Mouse (Mus musculus): ENCODE results near the gene Tjap1. TPM values are rescaled to one million over a fixed set of nuclear protein-coding genes. Genes with fewer than 3 reads are reported as not detected.

The Tjap1 gene
- polyA plus RNA-seq, 1 experiment from 2014 or later = 28.6 TPM

- ATAC-seq = no peak
- no peaks in the 10 kb centered on the region for H3K36me3 ChIP-seq
- peaks cover 22% of the 10 kb centered on the region for H3K27me3 ChIP-seq (replicated peaks)
- H3K4me3 ChIP-seq (replicated peaks) = no peak overlapping the region
- no peak overlapping the region for H3K27ac ChIP-seq
- H3K9ac ChIP-seq = no peak overlapping the region
- WGBS = 81% methylated on average over 12 of the region's 12 CpGs
- H3K4me1 ChIP-seq (replicated peaks) = peaks cover 16% of the 10 kb centered on the region
- H3K4me2 ChIP-seq (replicated peaks) = no peak overlapping the region
- no peaks in the 10 kb centered on the region for H3K9me3 ChIP-seq
Measured at GRCm38 (mm10) chr17:46301892-46302291, 19.1 kb upstream of the Tjap1 start.

- H3K27ac ChIP-seq = no peak overlapping the region
- H3K36me3 ChIP-seq = no peaks in the 10 kb centered on the region
- peaks cover 16% of the 10 kb centered on the region for H3K4me1 ChIP-seq (replicated peaks)
- H3K9ac ChIP-seq = peak overlapping the region; percentile 50
- peaks cover 46% of the 10 kb centered on the region for H3K27me3 ChIP-seq (replicated peaks)
- H3K4me3 ChIP-seq (replicated peaks) = peak overlapping the region; percentile 58
- peak; percentile 93 for ATAC-seq
- WGBS = under 1% methylated on average over 48 of the region's 48 CpGs
- peak overlapping the region; percentile 100 for H3K4me2 ChIP-seq (replicated peaks)
- no peaks in the 10 kb centered on the region for H3K9me3 ChIP-seq
Measured at GRCm38 (mm10) chr17:46298220-46298913, 15.5 kb upstream of the Tjap1 start.

- H3K4me2 ChIP-seq (replicated peaks) = peak within 1 kb of the TSS; percentile 100
- peak; percentile 32; the same call in 1 of the 2 replicates for ATAC-seq
- WGBS = 1% methylated on average over 78 of the region's 86 CpGs
- H3K36me3 ChIP-seq = no peaks in the 10 kb centered on the region
- peak within 1 kb of the TSS; percentile 58 for H3K4me3 ChIP-seq (replicated peaks)
- H3K9me3 ChIP-seq = no peaks in the 10 kb centered on the region
- peak within 1 kb of the TSS; percentile 50 for H3K9ac ChIP-seq
- H3K4me1 ChIP-seq (replicated peaks) = peaks cover 16% of the 10 kb centered on the region
- H3K27ac ChIP-seq = no peak within 1 kb of the TSS
- peaks cover 48% of the 10 kb centered on the region for H3K27me3 ChIP-seq (replicated peaks)
Measured at GRCm38 (mm10) chr17:46297364-46298219, 14.8 kb upstream of the Tjap1 start, which contains the start of gene Dlk2. Gene Dlk2, plus strand, starts transcription at chr17:46297421.

GRCm38 (mm10) chr17:46297028-46297363 is 14.2 kb upstream of the Tjap1 start:
- Histone ChIP-seq H3K9ac (peak overlapping the region; percentile 50), H3K4me3 (replicated peaks) (peak overlapping the region; percentile 58), H3K36me3 (no peaks in the 10 kb centered on the region), H3K27me3 (replicated peaks) (peaks cover 48% of the 10 kb centered on the region), H3K4me1 (replicated peaks) (peaks cover 16% of the 10 kb centered on the region), H3K27ac (no peak overlapping the region), H3K4me2 (replicated peaks) (peak overlapping the region; percentile 100), H3K9me3 (no peaks in the 10 kb centered on the region)
- ATAC-seq = no peak
- 12% methylated on average over 6 of the region's 6 CpGs for WGBS

- Histone ChIP-seq H3K9me3 (no peaks in the 10 kb centered on the region), H3K4me3 (replicated peaks) (no peak overlapping the region), H3K27ac (no peak overlapping the region), H3K36me3 (no peaks in the 10 kb centered on the region), H3K9ac (no peak overlapping the region), H3K4me1 (replicated peaks) (peaks cover 16% of the 10 kb centered on the region), H3K4me2 (replicated peaks) (no peak overlapping the region), H3K27me3 (replicated peaks) (peaks cover 48% of the 10 kb centered on the region)
- WGBS = 40% methylated on average over 6 of the region's 6 CpGs
- no peak for ATAC-seq
Measured at GRCm38 (mm10) chr17:46296601-46297000, 13.8 kb upstream of the Tjap1 start.

- 61% methylated on average over 11 of the region's 11 CpGs for WGBS
- peaks cover 12% of the 10 kb centered on the region; the same call in 1 of the 2 replicates for H3K4me1 ChIP-seq (replicated peaks)
- peak; percentile 59 for ATAC-seq
- H3K9me3 ChIP-seq = no peaks in the 10 kb centered on the region
- H3K9ac ChIP-seq = no peak overlapping the region
- H3K36me3 ChIP-seq = no peaks in the 10 kb centered on the region
- H3K4me2 ChIP-seq (replicated peaks) = peak overlapping the region; percentile 19; the same call in 1 of the 2 replicates
- no peaks in the 10 kb centered on the region for H3K27me3 ChIP-seq (replicated peaks)
- peak overlapping the region; percentile 54; the same call in 1 of the 2 replicates for H3K27ac ChIP-seq
- H3K4me3 ChIP-seq (replicated peaks) = no peak overlapping the region
Measured at GRCm38 (mm10) chr17:46287678-46288095, 4.9 kb upstream of the Tjap1 start.

- H3K4me1 ChIP-seq (replicated peaks) = peaks cover 16% of the 10 kb centered on the region; the same call in 1 of the 2 replicates
- ATAC-seq = no peak
- no peaks in the 10 kb centered on the region for H3K36me3 ChIP-seq
- no peak overlapping the region for H3K4me3 ChIP-seq (replicated peaks)
- H3K27me3 ChIP-seq (replicated peaks) = no peaks in the 10 kb centered on the region
- H3K9me3 ChIP-seq = no peaks in the 10 kb centered on the region
- H3K4me2 ChIP-seq (replicated peaks) = no peak overlapping the region
- no peak overlapping the region for H3K9ac ChIP-seq
- H3K27ac ChIP-seq = no peak overlapping the region
- WGBS = 42% methylated on average over 6 of the region's 6 CpGs
Measured at GRCm38 (mm10) chr17:46285407-46285806, 2.6 kb upstream of the Tjap1 start.

- H3K27ac ChIP-seq = no peak overlapping the region
- H3K4me1 ChIP-seq (replicated peaks) = peaks cover 16% of the 10 kb centered on the region; the same call in 1 of the 2 replicates
- no peak overlapping the region for H3K4me3 ChIP-seq (replicated peaks)
- H3K9ac ChIP-seq = no peak overlapping the region
- 49% methylated on average over 7 of the region's 7 CpGs for WGBS
- ATAC-seq = no peak
- no peaks in the 10 kb centered on the region for H3K9me3 ChIP-seq
- no peak overlapping the region for H3K4me2 ChIP-seq (replicated peaks)
- no peaks in the 10 kb centered on the region for H3K36me3 ChIP-seq
- no peaks in the 10 kb centered on the region for H3K27me3 ChIP-seq (replicated peaks)
Measured at GRCm38 (mm10) chr17:46284653-46285052, 1.8 kb upstream of the Tjap1 start.

GRCm38 (mm10) chr17:46283911-46284310 is 1.1 kb upstream of the Tjap1 start:
- WGBS = 88% methylated on average over 8 of the region's 8 CpGs
- no peak overlapping the region for H3K4me2 ChIP-seq (replicated peaks)

GRCm38 (mm10) chr17:46283140-46283539 is 314 bp upstream of the Tjap1 start:
- H3K4me1 ChIP-seq (replicated peaks) = peaks cover 13% of the 10 kb centered on the region; the same call in 1 of the 2 replicates
- peak; percentile 74 for ATAC-seq
- peaks cover 8% of the 10 kb centered on the region for H3K36me3 ChIP-seq
- no peaks in the 10 kb centered on the region for H3K27me3 ChIP-seq (replicated peaks)
- H3K27ac ChIP-seq = peak overlapping the region; percentile 89; the same call in 1 of the 2 replicates
- H3K4me2 ChIP-seq (replicated peaks) = peak overlapping the region; percentile 90
- no peaks in the 10 kb centered on the region for H3K9me3 ChIP-seq
- 22% methylated on average over 9 of the region's 9 CpGs for WGBS
- H3K4me3 ChIP-seq (replicated peaks) = peak overlapping the region; percentile 64
- peak overlapping the region; percentile 78; the same call in 1 of the 2 replicates for H3K9ac ChIP-seq

More at GRCm38 (mm10) chr17:46283911-46284310, 1.1 kb upstream of the Tjap1 start:
- no peaks in the 10 kb centered on the region for H3K9me3 ChIP-seq
- no peak overlapping the region for H3K4me3 ChIP-seq (replicated peaks)
- H3K27me3 ChIP-seq (replicated peaks) = no peaks in the 10 kb centered on the region
- ATAC-seq = no peak
- H3K9ac ChIP-seq = no peak overlapping the region
- H3K27ac ChIP-seq = no peak overlapping the region
- H3K36me3 ChIP-seq = peaks cover under 1% of the 10 kb centered on the region; the same call in 1 of the 2 replicates
- peaks cover 16% of the 10 kb centered on the region; the same call in 1 of the 2 replicates for H3K4me1 ChIP-seq (replicated peaks)

- no peaks in the 10 kb centered on the region for H3K27me3 ChIP-seq (replicated peaks)
- peaks cover 4% of the 10 kb centered on the region; the same call in 1 of the 2 replicates for H3K4me1 ChIP-seq (replicated peaks)
- no peak for ATAC-seq
- no peak overlapping the region for H3K4me2 ChIP-seq (replicated peaks)
- no peak overlapping the region for H3K9ac ChIP-seq
- H3K9me3 ChIP-seq = no peaks in the 10 kb centered on the region
- no peak overlapping the region for H3K4me3 ChIP-seq (replicated peaks)
- H3K36me3 ChIP-seq = peaks cover 11% of the 10 kb centered on the region
- WGBS = 91% methylated on average over 12 of the region's 12 CpGs
- no peak overlapping the region for H3K27ac ChIP-seq
Measured at GRCm38 (mm10) chr17:46278011-46278765, 4.6 kb downstream of the Tjap1 start.
